Mouse (Mus musculus) ES-E14 (cell line): Measurements from ENCODE around the gene Slfn14.

ENCODE experiments used
- CHD2 ChIP-seq: IDR thresholded peaks from 2 replicates; pipeline ENCODE4 v1.6.1; 2014; ENCODE audit warnings: mild to moderate bottlenecking, low read depth, low read length, inconsistent platforms
- HCFC1 ChIP-seq: IDR thresholded peaks from 2 replicates; pipeline ENCODE4 v1.6.1; 2012; ENCODE audit warnings: low read length, inconsistent platforms, borderline replicate concordance; ENCODE audit not compliant: insufficient read depth
- MAFK ChIP-seq: IDR thresholded peaks from 2 replicates; pipeline ENCODE4 v1.6.1; 2014; ENCODE audit warnings: mild to moderate bottlenecking, low read depth, low read length, inconsistent platforms; ENCODE audit not compliant: insufficient read depth
- ZC3H11A ChIP-seq: IDR thresholded peaks from 2 replicates; pipeline ENCODE4 v1.6.1; 2012; ENCODE audit warnings: low read depth, mild to moderate bottlenecking, inconsistent platforms, low read length, borderline replicate concordance
- ZNF384 ChIP-seq: IDR thresholded peaks from 2 replicates; pipeline ENCODE4 v1.6.1; 2012; ENCODE audit warnings: low read depth, low read length, inconsistent platforms

DNA sequence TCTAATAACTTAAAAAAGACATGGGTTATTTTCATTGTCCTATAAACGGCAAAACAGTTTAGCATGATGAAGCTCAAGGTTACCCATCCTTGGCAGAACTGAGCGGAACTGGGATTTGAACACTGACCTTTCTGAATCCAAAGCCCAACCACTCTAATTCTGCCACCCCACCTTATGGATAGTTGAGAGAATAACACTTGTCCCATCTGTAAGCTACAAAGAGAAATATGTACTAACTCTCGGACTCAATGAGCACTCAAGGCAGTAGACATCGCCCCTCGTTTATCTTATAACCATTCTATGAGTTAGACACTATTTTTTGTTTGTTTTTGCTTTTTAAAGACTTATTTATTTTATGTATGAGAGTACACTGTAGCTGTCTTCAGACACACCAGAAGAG is 2.5 kb upstream of the Slfn14 start:
- TF ChIP-seq MAFK (no peak), ZNF384 (no peak), HCFC1 (no peak), CHD2 (no peak), ZC3H11A (no peak)
